7 mouse cellular contexts compared by ENCODE assay signal in genomic region chr6:115993463-115994145, GRCm38 (mm10). TPM values are rescaled to one million over a fixed set of nuclear protein-coding genes. Genes with fewer than 3 reads are reported as not detected.
DNase-seq lines count a peak whose midpoint lies in the region; ATAC-seq and TF ChIP-seq lines count a peak whose summit lies in the region.

No protein-coding gene starts in this region.

- no peak for TF ChIP-seq CTCF in forebrain, postnatal 0 days (IDR thresholded peaks at IDR 0.05; ENCODE audit: low read depth)

- peak overlapping the region; percentile 21 for H3K27ac ChIP-seq in forebrain, postnatal 0 days (ENCODE audit: low read depth, low read length)
- no peak overlapping the region for H3K27ac ChIP-seq in liver, embryonic 15.5 days (replicated peaks)
- H3K27ac ChIP-seq in stomach, embryonic 14.5 days (ENCODE audit: low read length): peak overlapping the region; percentile 74; the same call in 1 of the 2 replicates

- 3% methylated on average over 82 of the region's 86 CpGs for WGBS in forebrain, postnatal 0 days
- 1% methylated on average over 86 of the region's 86 CpGs for WGBS in liver, embryonic 15.5 days (ENCODE audit: insufficient replicate concordance)
- WGBS in stomach, embryonic 14.5 days: 2% methylated on average over 86 of the region's 86 CpGs

- H3K4me3 ChIP-seq in forebrain, postnatal 0 days (ENCODE audit: low read depth, low read length): peak overlapping the region; percentile 62
- peak overlapping the region; percentile 59 for H3K4me3 ChIP-seq in liver, embryonic 15.5 days (replicated peaks)
- peak overlapping the region; percentile 66 for H3K4me3 ChIP-seq in stomach, embryonic 14.5 days (ENCODE audit: low read depth, low read length)

- H3K9me3 ChIP-seq in forebrain, postnatal 0 days (ENCODE audit: low read length): no peaks in the 10 kb centered on the region
- H3K9me3 ChIP-seq in liver, embryonic 15.5 days (replicated peaks): no peaks in the 10 kb centered on the region
- no peaks in the 10 kb centered on the region for H3K9me3 ChIP-seq in stomach, embryonic 14.5 days (ENCODE audit: control insufficient read depth, low read depth, low read length)

- H3K4me2 ChIP-seq in forebrain, postnatal 0 days (ENCODE audit: low read depth): peak overlapping the region; percentile 94
- peak overlapping the region; percentile 80 for H3K4me2 ChIP-seq in liver, embryonic 15.5 days
- H3K4me2 ChIP-seq in stomach, embryonic 14.5 days (replicated peaks; ENCODE audit: low read depth, low read length): peak overlapping the region; percentile 88

- no peaks in the 10 kb centered on the region for H3K36me3 ChIP-seq in forebrain, postnatal 0 days (ENCODE audit: insufficient read depth)
- no peaks in the 10 kb centered on the region for H3K36me3 ChIP-seq in liver, embryonic 15.5 days (replicated peaks)
- H3K36me3 ChIP-seq in stomach, embryonic 14.5 days (ENCODE audit: control insufficient read depth, insufficient read depth, low read length): no peaks in the 10 kb centered on the region

- peak overlapping the region; percentile 58 for H3K9ac ChIP-seq in forebrain, postnatal 0 days
- no peak overlapping the region for H3K9ac ChIP-seq in liver, embryonic 15.5 days
- H3K9ac ChIP-seq in stomach, embryonic 14.5 days (replicated peaks; ENCODE audit: low read depth, low read length): peak overlapping the region; percentile 63

- peak; percentile 51; the same call in 1 of the 2 replicates for ATAC-seq in forebrain, postnatal 0 days
- ATAC-seq in liver, embryonic 15.5 days (ENCODE audit: insufficient read depth): no peak
- ATAC-seq in stomach, embryonic 14.5 days (ENCODE audit: insufficient number of reproducible peaks, insufficient read depth, low FRiP score, low read depth): no peak

- H3K4me1 ChIP-seq in forebrain, postnatal 0 days (ENCODE audit: insufficient read depth): peaks cover 9% of the 10 kb centered on the region
- H3K4me1 ChIP-seq in liver, embryonic 15.5 days (replicated peaks): peaks cover 46% of the 10 kb centered on the region
- peaks cover 54% of the 10 kb centered on the region for H3K4me1 ChIP-seq in stomach, embryonic 14.5 days (ENCODE audit: control insufficient read depth, insufficient read depth, low read length)

- DNase-seq in left cerebral cortex, adult 18-20 months (ENCODE audit: low spot score in 2 of 2): peak; percentile 40 to 49
- no peak for DNase-seq in left cerebral cortex, adult 11 months (ENCODE audit: low spot score)
- peak; percentile 47 for DNase-seq in adrenal gland, postnatal 25 days
- peak; percentile 70 for DNase-seq in forebrain, postnatal 0 days
- no peak for DNase-seq in yolk sac, embryonic 10.5 days (ENCODE audit: low spot score)

- H3K27me3 ChIP-seq in forebrain, postnatal 0 days (ENCODE audit: insufficient read depth, low read length): peaks cover 18% of the 10 kb centered on the region
- peaks cover 88% of the 10 kb centered on the region for H3K27me3 ChIP-seq in liver, embryonic 15.5 days
- H3K27me3 ChIP-seq in stomach, embryonic 14.5 days (ENCODE audit: control insufficient read depth, insufficient read depth, low read length): peaks cover 8% of the 10 kb centered on the region; the same call in 1 of the 2 replicates

RNA-seq across cellular contexts. Expression of gene Plxnd1, which starts 1.2 kb away (rescaled TPM):
- total RNA-seq in left cerebral cortex, adult 18-20 months (2021): 100 to 1,000 TPM; 103 to 123 TPM
- 170 and 214 TPM in 2 replicates for total RNA-seq in adrenal gland, postnatal 25 days (2021)
- 44.1 and 63.3 TPM in 2 replicates for total RNA-seq in forebrain, postnatal 0 days (2014; rRNA removed)
- polyA plus RNA-seq in forebrain, postnatal 0 days (2015; fragmentation: Nextera tagmentation; extraction: Ambion mirVana): 16.9 and 17.6 TPM in 2 replicates
- 8.1 and 9.7 TPM in 2 replicates for polyA plus RNA-seq in liver, embryonic 15.5 days (2015; fragmentation: Nextera tagmentation; extraction: Ambion mirVana)
- 43.1 and 44.5 TPM in 2 replicates for polyA plus RNA-seq in stomach, embryonic 14.5 days (2014; fragmentation: Nextera tagmentation; extraction: Ambion mirVana)

RNA-seq across cellular contexts. Expression of gene H1foo, which starts 48.9 kb away (rescaled TPM):
- total RNA-seq in left cerebral cortex, adult 18-20 months (2021): not detected
- total RNA-seq in adrenal gland, postnatal 25 days (2021): not detected in 2 replicates
- total RNA-seq in forebrain, postnatal 0 days (2014; rRNA removed): not detected in 2 replicates
- polyA plus RNA-seq in forebrain, postnatal 0 days (2015; fragmentation: Nextera tagmentation; extraction: Ambion mirVana): not detected in 2 replicates
- not detected in 2 replicates for polyA plus RNA-seq in liver, embryonic 15.5 days (2015; fragmentation: Nextera tagmentation; extraction: Ambion mirVana)
- polyA plus RNA-seq in stomach, embryonic 14.5 days (2014; fragmentation: Nextera tagmentation; extraction: Ambion mirVana): not detected in 2 replicates

Comparison
In these comparisons a context has a peak if more than half of its experiments do, and no peak if none do; other contexts are left out.
1. DNase-seq: peak in left cerebral cortex, adult 18-20 months (2 of 2), adrenal gland, postnatal 25 days (single experiment) and forebrain, postnatal 0 days (single experiment); none in left cerebral cortex, adult 11 months (single experiment) and yolk sac, embryonic 10.5 days (single experiment).
2. Peak in every context shown above with its lines, with median percentiles within 50 percentile points of each other: H3K4me2 ChIP-seq and H3K4me3 ChIP-seq.